Mouse (Mus musculus) bone marrow, adult 2 months (tissue): ENCODE measurements around the gene Tssk6. TPM values are rescaled to one million over a fixed set of nuclear protein-coding genes. Genes with fewer than 3 reads are reported as not detected.
A peak's percentile ranks its signal among the peaks of the same experiment; 100 is the strongest.

Experiments
- H3K27ac ChIP-seq: fragments of 200-500 bp; 2 replicates; pipeline ENCODE4 v1.5.1; 2012; ENCODE audit warnings: low read depth, mild to moderate bottlenecking, control low read depth, inconsistent platforms, low read length; ENCODE audit not compliant: control insufficient read depth, poor library complexity, insufficient read depth
- H3K4me1 ChIP-seq: fragments of 200-500 bp; 2 replicates; pipeline ENCODE4 v1.6.1; 2011; ENCODE audit warnings: low read length; ENCODE audit not compliant: control insufficient read depth, insufficient read depth
- H3K4me3 ChIP-seq: fragments of 200-500 bp; replicated peaks from 2 replicates; pipeline ENCODE3; 2011; ENCODE audit warnings: mild to moderate bottlenecking, low read depth, low read length, control low read depth; ENCODE audit not compliant: control insufficient read depth
- CTCF ChIP-seq: fragments of 200-500 bp; IDR thresholded peaks from 2 replicates; pipeline ENCODE4 v1.5.1; 2011; ENCODE audit warnings: low read length, control low read depth; ENCODE audit not compliant: control insufficient read depth, insufficient read depth
- POLR2A ChIP-seq: fragments of 200-500 bp; IDR thresholded peaks from 2 replicates; pipeline ENCODE4 v1.6.1; 2011; ENCODE audit warnings: low read depth, mild to moderate bottlenecking, control low read depth, low read length, borderline replicate concordance; ENCODE audit not compliant: control insufficient read depth
- WGBS: fragments of 180-500 bp; shearing (Covaris S2); methylation state at CpG from one replicate; pipeline ENCODE4 v1.1.7; 2018; 5-methylcytosine and 5-hydroxymethylcytosine counted together
- polyA plus RNA-seq: library from polyadenylated mRNA; stranded (reverse); fragments of >200 nt; gene quantifications from 2 replicates; pipeline ENCODE4 v1.2.4, GENCODE M21; 2011; ENCODE audit warnings: low replicate concordance; ENCODE audit not compliant: missing spikeins, insufficient read depth, insufficient read length

Tssk6 gene
- polyA plus RNA-seq, 1 experiment = not detected

DNA sequence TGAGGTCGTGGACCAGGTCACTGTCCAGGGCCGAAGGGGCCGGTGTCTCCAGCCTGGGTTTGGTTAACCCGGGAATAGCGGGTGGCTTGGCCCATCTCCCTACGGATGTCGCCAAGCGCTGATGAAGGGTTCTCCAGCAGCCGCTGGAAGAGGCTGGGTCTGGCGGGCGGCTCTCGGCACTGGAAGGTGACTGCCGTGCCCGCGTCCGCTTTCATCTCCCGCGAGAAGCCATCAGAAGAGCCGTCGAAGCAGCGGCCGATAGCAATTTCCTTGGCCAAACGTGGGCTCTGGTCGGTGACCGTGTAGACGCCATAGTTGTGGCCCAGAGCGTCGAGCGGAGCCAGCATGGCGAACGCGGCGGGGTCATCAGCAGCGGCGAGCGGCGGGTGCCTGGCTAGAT lies 21.1 kb upstream of the Tssk6 start:
- Histone ChIP-seq H3K4me1 (no peaks in the 10 kb centered on the region), H3K27ac (no peak overlapping the region), H3K4me3 (no peak overlapping the region)
- TF ChIP-seq POLR2A (0 out of 2 replicates have a peak, but pooled peaks have one; percentile 18), CTCF (no peak)
- WGBS = 27% methylated on average over 37 of the region's 37 CpGs

DNA sequence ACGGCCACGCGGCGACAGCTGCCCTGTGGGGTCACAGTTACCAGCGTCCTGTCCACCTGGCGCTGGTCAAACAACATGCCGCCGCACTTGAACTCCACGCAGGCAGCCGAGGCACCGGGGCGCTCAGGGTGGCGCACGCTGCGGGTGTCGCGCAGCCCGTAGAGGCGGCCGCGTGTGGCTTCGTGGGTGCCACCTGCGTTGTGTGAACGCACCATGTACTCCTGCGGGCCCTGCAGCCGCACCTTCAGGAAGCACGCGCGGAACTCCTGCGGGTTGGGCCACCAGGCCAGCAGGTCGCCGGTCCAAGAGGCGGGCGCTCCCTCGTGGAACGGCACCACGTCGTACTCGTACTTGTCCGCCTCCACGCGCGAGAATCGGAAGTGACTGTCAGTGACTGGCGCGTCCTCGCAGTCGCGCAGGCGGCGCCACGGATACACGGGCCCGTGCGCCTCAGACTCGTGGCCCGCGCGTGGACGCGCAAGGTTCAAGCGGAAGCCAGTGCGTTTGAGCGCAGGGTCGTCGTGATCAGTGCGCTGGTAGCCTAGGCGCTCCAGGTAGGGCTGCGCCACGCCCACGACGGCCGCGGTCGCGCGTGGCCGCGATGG lies 20.6 kb upstream of the Tssk6 start:
- TF ChIP-seq POLR2A (no peak), CTCF (no peak)
- H3K4me3 ChIP-seq = no peak overlapping the region
- H3K27ac ChIP-seq = no peak overlapping the region
- H3K4me1 ChIP-seq = no peaks in the 10 kb centered on the region
- 29% methylated on average over 79 of the region's 79 CpGs for WGBS

DNA sequence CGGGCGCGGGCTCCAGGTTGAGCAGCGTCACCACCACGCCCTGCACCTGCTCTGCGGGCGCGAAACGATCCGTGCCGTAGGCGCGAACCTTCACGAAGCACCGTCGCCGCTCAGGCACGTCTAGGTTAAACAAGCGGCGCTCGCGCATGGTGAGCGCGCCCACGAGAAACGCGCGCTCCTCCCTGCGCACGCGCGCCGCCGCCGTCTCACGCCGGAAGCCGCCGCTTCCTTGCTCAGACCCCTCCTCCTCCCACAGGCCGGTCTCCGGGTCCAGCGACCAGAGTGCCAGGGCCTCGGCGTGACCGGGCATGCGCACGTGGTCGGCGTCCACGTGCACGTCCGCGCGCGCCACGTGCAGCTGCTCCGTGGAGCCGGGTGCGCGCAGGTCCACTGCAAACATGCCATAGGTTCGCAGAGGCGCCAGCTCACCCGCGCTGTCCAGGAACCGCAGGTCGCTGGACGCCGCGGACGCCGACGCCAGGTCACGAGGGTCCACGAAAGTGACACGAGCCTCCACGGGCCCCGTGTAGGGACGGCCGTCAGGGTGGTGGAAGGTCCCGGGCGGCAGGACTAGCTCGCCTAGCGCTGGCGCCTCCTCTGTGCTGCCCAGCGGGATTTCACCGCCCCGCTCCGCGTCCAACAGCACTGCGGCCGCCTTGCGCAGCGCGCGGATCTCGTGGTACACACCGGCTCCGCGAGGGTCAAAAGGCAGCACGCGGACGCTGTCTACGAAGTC lies 19.8 kb upstream of the Tssk6 start:
- TF ChIP-seq POLR2A = no peak
- H3K4me3 ChIP-seq = no peak overlapping the region
- no peak overlapping the region; the same call in 1 of the 2 replicates for H3K27ac ChIP-seq
- no peaks in the 10 kb centered on the region; the same call in 1 of the 2 replicates for H3K4me1 ChIP-seq
- WGBS = 13% methylated on average over 103 of the region's 103 CpGs

- Histone ChIP-seq H3K4me3 (no peak overlapping the region), H3K27ac (no peak overlapping the region), H3K4me1 (no peaks in the 10 kb centered on the region; the same call in 1 of the 2 replicates)
- WGBS = 26% methylated on average over 52 of the region's 52 CpGs
- TF ChIP-seq POLR2A = no peak
- TF ChIP-seq CTCF = no peak
These were observed 19.0 kb upstream of the Tssk6 start for GRCm38 (mm10) chr8:69882833-69883600.

GRCm38 (mm10) chr8:69884141-69884540 lies 17.8 kb upstream of the Tssk6 start:
- 57% methylated on average over 13 of the region's 13 CpGs for WGBS
- Histone ChIP-seq H3K4me1 (no peaks in the 10 kb centered on the region; the same call in 1 of the 2 replicates), H3K4me3 (no peak overlapping the region), H3K27ac (no peak overlapping the region)
- TF ChIP-seq CTCF (no peak), POLR2A (no peak)

- TF ChIP-seq CTCF = no peak
- TF ChIP-seq POLR2A = peak; percentile 15; the same call in 1 of the 2 replicates
- under 1% methylated on average over 60 of the region's 60 CpGs for WGBS
- H3K4me1 ChIP-seq = no peaks in the 10 kb centered on the region; the same call in 1 of the 2 replicates
- no peak within 1 kb of the TSS for H3K4me3 ChIP-seq
- no peak within 1 kb of the TSS for H3K27ac ChIP-seq
These were observed 14.4 kb upstream of the Tssk6 start, which contains the start of gene Cilp2 for GRCm38 (mm10) chr8:69887289-69888243. Gene Cilp2, minus strand, starts transcription at chr8:69887687.

GRCm38 (mm10) chr8:69888244-69888866 lies 13.6 kb upstream of the Tssk6 start:
- Histone ChIP-seq H3K27ac (no peak overlapping the region), H3K4me3 (no peak overlapping the region), H3K4me1 (no peaks in the 10 kb centered on the region; the same call in 1 of the 2 replicates)
- 4% methylated on average over 24 of the region's 24 CpGs for WGBS
- TF ChIP-seq CTCF = no peak
- no peak for TF ChIP-seq POLR2A
